Mouse (Mus musculus) stomach, embryonic 14.5 days (tissue): ENCODE data around the gene Hs1bp3. TPM values are rescaled to one million over a fixed set of nuclear protein-coding genes. Genes with fewer than 3 reads are reported as not detected.

Experiments
- ATAC-seq: fragments of 200-750 bp; cut with Nextera tagmentation; 2 replicates; pipeline ENCODE4 v1.8.0; 2017; ENCODE audit warnings: low read depth, moderate TSS enrichment; ENCODE audit not compliant: insufficient number of reproducible peaks, insufficient read depth, low FRiP score
- H3K27ac ChIP-seq: fragments of 300-500 bp; sonication (generic); 2 replicates; pipeline ENCODE4 v1.5.1; 2014; ENCODE audit warnings: mild to moderate bottlenecking, low read length, moderate library complexity, mixed read lengths
- H3K27me3 ChIP-seq: fragments of 300-500 bp; sonication (generic); 2 replicates; pipeline ENCODE4 v1.6.1; 2014; ENCODE audit warnings: low read length, control low read depth, mixed read lengths; ENCODE audit not compliant: control insufficient read depth, insufficient read depth
- H3K36me3 ChIP-seq: fragments of 300-500 bp; sonication (generic); 2 replicates; pipeline ENCODE4 v1.6.1; 2014; ENCODE audit warnings: mild to moderate bottlenecking, control low read depth, low read length, moderate library complexity, mixed read lengths; ENCODE audit not compliant: control insufficient read depth, insufficient read depth
- H3K4me1 ChIP-seq: fragments of 300-500 bp; sonication (generic); 2 replicates; pipeline ENCODE4 v1.6.1; 2014; ENCODE audit warnings: low read length, control low read depth, mixed read lengths; ENCODE audit not compliant: control insufficient read depth, insufficient read depth
- H3K4me2 ChIP-seq: fragments of 300-500 bp; sonication (generic); replicated peaks from 2 replicates; pipeline ENCODE4 v1.6.1; 2014; ENCODE audit warnings: low read depth, low read length, control low read depth
- H3K4me3 ChIP-seq: fragments of 300-500 bp; sonication (generic); 2 replicates; pipeline ENCODE4 v1.5.1; 2014; ENCODE audit warnings: low read depth, low read length, control low read depth
- H3K9ac ChIP-seq: fragments of 300-500 bp; sonication (generic); replicated peaks from 2 replicates; pipeline ENCODE4 v1.6.1; 2014; ENCODE audit warnings: low read depth, mild to moderate bottlenecking, control low read depth, low read length, moderate library complexity, mixed read lengths
- H3K9me3 ChIP-seq: fragments of 300-500 bp; sonication (generic); 2 replicates; pipeline ENCODE4 v1.6.1; 2016; ENCODE audit warnings: low read depth, low read length, control low read depth; ENCODE audit not compliant: control insufficient read depth
- WGBS: fragments of 180-500 bp; shearing (Covaris S2); extraction: QIAGEN DNeasy Blood & Tissue Kit; methylation state at CpG from one replicate; pipeline ENCODE4 v1.1.7; 2014; 5-methylcytosine and 5-hydroxymethylcytosine counted together
- polyA plus RNA-seq: library from polyadenylated mRNA; unstranded; fragments of >200 nt; fragmentation: Nextera tagmentation; extraction: Ambion mirVana; gene quantifications from 2 replicates; pipeline ENCODE4 v1.2.1, GENCODE M21; 2014

Gene Hs1bp3
- polyA plus RNA-seq, 1 experiment from 2014 or later: 11.2 TPM

GRCm38 (mm10) chr12:8344897-8345296, 31.7 kb downstream of the Hs1bp3 start:
- no peak for ATAC-seq
- no peak overlapping the region for H3K4me2 ChIP-seq
- 71% methylated on average over 9 of the region's 9 CpGs for WGBS
- H3K9ac ChIP-seq: no peak overlapping the region
- no peaks in the 10 kb centered on the region for H3K27me3 ChIP-seq
- 0 out of 2 replicates have a peak, but pooled peaks cover 6% of the 10 kb centered on the region for H3K36me3 ChIP-seq
- no peak overlapping the region; the same call in 1 of the 2 replicates for H3K27ac ChIP-seq
- peaks cover 12% of the 10 kb centered on the region; the same call in 1 of the 2 replicates for H3K4me1 ChIP-seq
- H3K9me3 ChIP-seq: no peaks in the 10 kb centered on the region
- H3K4me3 ChIP-seq: no peak overlapping the region

GRCm38 (mm10) chr12:8345539-8345938, 32.3 kb downstream of the Hs1bp3 start:
- 0 out of 2 replicates have a peak, but pooled peaks cover 6% of the 10 kb centered on the region for H3K36me3 ChIP-seq
- no peaks in the 10 kb centered on the region for H3K27me3 ChIP-seq
- no peak overlapping the region for H3K4me2 ChIP-seq
- H3K9me3 ChIP-seq: no peaks in the 10 kb centered on the region
- no peak for ATAC-seq
- H3K27ac ChIP-seq: no peak overlapping the region; the same call in 1 of the 2 replicates
- peaks cover 11% of the 10 kb centered on the region; the same call in 1 of the 2 replicates for H3K4me1 ChIP-seq
- H3K4me3 ChIP-seq: no peak overlapping the region
- WGBS: 94% methylated on average over 5 of the region's 5 CpGs
- no peak overlapping the region for H3K9ac ChIP-seq

- ATAC-seq: no peak
- WGBS: 81% methylated on average over 8 of the region's 8 CpGs
- no peak overlapping the region for H3K4me3 ChIP-seq
- no peak overlapping the region for H3K27ac ChIP-seq
- H3K36me3 ChIP-seq: no peaks in the 10 kb centered on the region
- H3K4me2 ChIP-seq: no peak overlapping the region
- H3K9me3 ChIP-seq: no peaks in the 10 kb centered on the region
- no peaks in the 10 kb centered on the region for H3K27me3 ChIP-seq
- H3K4me1 ChIP-seq: peaks cover 11% of the 10 kb centered on the region; the same call in 1 of the 2 replicates
- H3K9ac ChIP-seq: no peak overlapping the region
Observed at GRCm38 (mm10) chr12:8347746-8348462, 34.7 kb downstream of the Hs1bp3 start.

- ATAC-seq: no peak
- Histone ChIP-seq H3K27me3 (no peaks in the 10 kb centered on the region), H3K4me1 (peaks cover 11% of the 10 kb centered on the region; the same call in 1 of the 2 replicates), H3K36me3 (no peaks in the 10 kb centered on the region), H3K27ac (no peak overlapping the region), H3K9ac (no peak overlapping the region), H3K4me3 (no peak overlapping the region), H3K9me3 (no peaks in the 10 kb centered on the region), H3K4me2 (no peak overlapping the region)
- WGBS: 64% methylated on average over 9 of the region's 9 CpGs
Observed at GRCm38 (mm10) chr12:8348733-8349513, 35.7 kb downstream of the Hs1bp3 start.

- no peak overlapping the region for H3K27ac ChIP-seq
- no peak overlapping the region for H3K9ac ChIP-seq
- H3K4me3 ChIP-seq: no peak overlapping the region
- peaks cover 11% of the 10 kb centered on the region; the same call in 1 of the 2 replicates for H3K4me1 ChIP-seq
- H3K4me2 ChIP-seq: no peak overlapping the region
- no peak for ATAC-seq
- no peaks in the 10 kb centered on the region for H3K36me3 ChIP-seq
- no peaks in the 10 kb centered on the region for H3K27me3 ChIP-seq
- WGBS: 38% methylated on average over 4 of the region's 4 CpGs
- peaks cover 2% of the 10 kb centered on the region; the same call in 1 of the 2 replicates for H3K9me3 ChIP-seq
Observed at GRCm38 (mm10) chr12:8351025-8351903, 38.0 kb downstream of the Hs1bp3 start.

- no peak overlapping the region for H3K4me3 ChIP-seq
- no peak overlapping the region for H3K4me2 ChIP-seq
- no peak for ATAC-seq
- H3K27ac ChIP-seq: no peak overlapping the region
- H3K9ac ChIP-seq: no peak overlapping the region
- H3K27me3 ChIP-seq: no peaks in the 10 kb centered on the region
- H3K4me1 ChIP-seq: peaks cover 16% of the 10 kb centered on the region
- H3K9me3 ChIP-seq: peaks cover 2% of the 10 kb centered on the region; the same call in 1 of the 2 replicates
- 46% methylated on average over 4 of the region's 4 CpGs for WGBS
- no peaks in the 10 kb centered on the region for H3K36me3 ChIP-seq
Observed at GRCm38 (mm10) chr12:8353071-8353470, 39.8 kb downstream of the Hs1bp3 start.

- peaks cover 15% of the 10 kb centered on the region for H3K4me1 ChIP-seq
- 75% methylated on average over 1 of the region's 1 CpGs for WGBS
- H3K27me3 ChIP-seq: no peaks in the 10 kb centered on the region
- no peak overlapping the region for H3K4me2 ChIP-seq
- H3K4me3 ChIP-seq: no peak overlapping the region
- no peak for ATAC-seq
- no peak overlapping the region for H3K9ac ChIP-seq
- no peaks in the 10 kb centered on the region for H3K36me3 ChIP-seq
- H3K27ac ChIP-seq: no peak overlapping the region
- H3K9me3 ChIP-seq: peaks cover 2% of the 10 kb centered on the region; the same call in 1 of the 2 replicates
Observed at GRCm38 (mm10) chr12:8354187-8354586, 41.0 kb downstream of the Hs1bp3 start.

- Histone ChIP-seq H3K4me1 (peaks cover 10% of the 10 kb centered on the region), H3K4me2 (no peak overlapping the region), H3K27me3 (no peaks in the 10 kb centered on the region), H3K27ac (no peak overlapping the region), H3K4me3 (no peak overlapping the region), H3K9ac (no peak overlapping the region), H3K9me3 (peaks cover 2% of the 10 kb centered on the region; the same call in 1 of the 2 replicates), H3K36me3 (no peaks in the 10 kb centered on the region)
- ATAC-seq: no peak
- WGBS: 92% methylated on average over 4 of the region's 4 CpGs
Observed at GRCm38 (mm10) chr12:8355011-8355410, 41.8 kb downstream of the Hs1bp3 start.
